Mouse (Mus musculus): ENCODE data around the gene Ppib.

Ppib gene

GRCm38 (mm10) chr9:66078493-66078892, 18.5 kb downstream of the Ppib start:
- peak in 1 of 2 experiments; percentile 54 for DNase-seq

- DNase-seq, result peak; percentile 47 to 68
These were observed 20.9 kb downstream of the Ppib start for GRCm38 (mm10) chr9:66080804-66081459.

GRCm38 (mm10) chr9:66081999-66082398, 22.0 kb downstream of the Ppib start:
- no peak for DNase-seq

- DNase-seq, result no peak
These were observed 24.1 kb downstream of the Ppib start for GRCm38 (mm10) chr9:66084171-66084570.

- DNase-seq, result no peak
These were observed 27.0 kb downstream of the Ppib start for GRCm38 (mm10) chr9:66087062-66087461.

GRCm38 (mm10) chr9:66088411-66088810, 28.4 kb downstream of the Ppib start:
- DNase-seq, result peak; percentile 57 to 74

- peak in 1 of 2 experiments; percentile 37 for DNase-seq
These were observed 30.7 kb downstream of the Ppib start for GRCm38 (mm10) chr9:66090593-66091244.

GRCm38 (mm10) chr9:66091327-66092231, 31.6 kb downstream of the Ppib start:
- peak; percentile 65 to 83 for DNase-seq

GRCm38 (mm10) chr9:66092664-66093063, 32.6 kb downstream of the Ppib start:
- DNase-seq, result peak in 1 of 2 experiments; percentile 42

- no peak for DNase-seq
These were observed 41.6 kb downstream of the Ppib start for GRCm38 (mm10) chr9:66101577-66101976.

GRCm38 (mm10) chr9:66102668-66103067, 42.6 kb downstream of the Ppib start:
- DNase-seq, result no peak

- no peak for DNase-seq
These were observed 44.6 kb downstream of the Ppib start for GRCm38 (mm10) chr9:66104601-66105000.

- DNase-seq, result no peak
These were observed 45.1 kb downstream of the Ppib start for GRCm38 (mm10) chr9:66105168-66105567.

- DNase-seq, result no peak
These were observed 49.6 kb downstream of the Ppib start for GRCm38 (mm10) chr9:66109574-66109973.

GRCm38 (mm10) chr9:66110126-66110525, 50.1 kb downstream of the Ppib start:
- no peak for DNase-seq

GRCm38 (mm10) chr9:66110611-66111379, 50.8 kb downstream of the Ppib start:
- DNase-seq, result no peak

- peak; percentile 58 to 60 for DNase-seq
These were observed 54.3 kb downstream of the Ppib start for GRCm38 (mm10) chr9:66114341-66114740.

All from lung, postnatal 4 days (tissue).